Mouse (Mus musculus) c-Kit-positive CD71-positive TER-119-positive erythroid progenitor cells, embryonic 14.5 days (primary cell): ENCODE results near the gene Mrpl24.
"Not testable (repeated sequence)": the region's sequence is repeated elsewhere in the genome, so short reads cannot be mapped to it uniquely, and the experiment has no call there.

Experiments
- DNase-seq: peaks from one replicate; pipeline ENCODE4 v3.0.0-alpha.2; 2013; ENCODE audit warnings: low spot score

The Mrpl24 gene

DNA sequence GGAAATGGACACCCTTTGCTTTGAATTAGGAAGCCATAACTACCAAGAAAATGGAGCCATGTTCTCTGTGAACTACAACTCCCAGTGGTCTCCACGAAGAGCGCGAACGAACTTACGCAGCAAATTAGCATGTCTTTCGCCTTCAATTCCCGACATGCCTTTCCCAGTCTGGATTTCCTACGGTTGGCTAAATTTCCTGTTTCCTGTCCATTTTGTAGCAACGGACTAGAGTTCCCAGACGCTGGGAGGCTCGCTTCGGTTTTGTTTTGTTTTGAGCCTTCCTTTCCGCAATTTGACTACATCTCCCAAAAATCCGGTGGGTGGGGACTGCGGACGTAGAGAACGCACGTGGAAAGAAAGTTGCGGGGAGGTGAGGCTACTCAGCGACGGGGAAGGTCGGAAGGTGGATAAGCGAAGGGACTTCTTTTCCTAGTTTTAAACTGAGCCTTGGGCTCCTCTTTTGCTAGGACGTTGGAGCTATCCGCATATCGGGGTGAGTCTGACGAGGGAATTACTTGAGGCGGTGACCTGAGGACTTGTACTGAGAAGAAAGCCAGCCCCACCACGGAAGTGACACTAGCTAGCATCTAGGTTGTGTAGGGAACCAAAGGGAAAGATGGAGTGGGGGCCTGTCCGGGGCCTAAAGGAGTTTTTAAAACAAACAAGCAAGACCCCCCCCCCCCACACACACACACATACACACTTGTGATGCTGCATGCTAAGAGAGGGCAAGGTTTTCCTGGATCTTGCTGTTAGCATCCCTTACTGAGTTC lies at the start of gene Mrpl24:
Mrpl24 (plus strand) TSS at position 171 of the 773 bp plus-strand sequence.
- DNase-seq: peak; percentile 78

GRCm38 (mm10) chr3:87877730-87878129 lies 41.6 kb upstream of the Mrpl24 start:
- no peak for DNase-seq

DNA sequence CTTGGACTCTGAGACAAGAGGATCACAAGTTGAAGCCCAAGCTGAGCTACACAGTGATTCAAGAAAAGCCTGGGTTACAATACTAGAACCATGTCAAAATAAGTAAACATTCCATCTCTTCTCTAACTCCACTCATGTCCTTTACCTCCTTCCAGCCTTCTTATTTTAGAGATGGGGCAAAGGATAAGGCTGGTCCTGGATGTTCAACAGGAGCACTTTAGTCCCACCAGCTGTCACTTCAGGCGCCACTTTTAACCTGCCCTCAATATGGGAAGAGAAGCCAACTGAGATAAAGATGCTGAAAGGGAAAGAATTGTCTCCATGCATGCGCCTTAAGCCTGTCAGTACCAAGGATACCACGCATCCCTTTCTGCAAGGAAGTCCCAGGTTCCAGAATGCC lies 35.0 kb upstream of the Mrpl24 start:
- no peak for DNase-seq

GRCm38 (mm10) chr3:87884708-87885251 lies 34.5 kb upstream of the Mrpl24 start:
- DNase-seq: no peak

- DNase-seq: peak; percentile 96
Observed at GRCm38 (mm10) chr3:87885281-87886003, 33.9 kb upstream of the Mrpl24 start, which contains the start of gene Prcc. Gene Prcc (minus strand): TSS chr3:87885608.

GRCm38 (mm10) chr3:87886004-87886365 lies 33.3 kb upstream of the Mrpl24 start:
- no peak for DNase-seq

- DNase-seq: no peak
Observed at GRCm38 (mm10) chr3:87886416-87886815, 32.9 kb upstream of the Mrpl24 start.

- DNase-seq: not testable (repeated sequence)
Observed at GRCm38 (mm10) chr3:87887400-87887799, 31.9 kb upstream of the Mrpl24 start.

DNA sequence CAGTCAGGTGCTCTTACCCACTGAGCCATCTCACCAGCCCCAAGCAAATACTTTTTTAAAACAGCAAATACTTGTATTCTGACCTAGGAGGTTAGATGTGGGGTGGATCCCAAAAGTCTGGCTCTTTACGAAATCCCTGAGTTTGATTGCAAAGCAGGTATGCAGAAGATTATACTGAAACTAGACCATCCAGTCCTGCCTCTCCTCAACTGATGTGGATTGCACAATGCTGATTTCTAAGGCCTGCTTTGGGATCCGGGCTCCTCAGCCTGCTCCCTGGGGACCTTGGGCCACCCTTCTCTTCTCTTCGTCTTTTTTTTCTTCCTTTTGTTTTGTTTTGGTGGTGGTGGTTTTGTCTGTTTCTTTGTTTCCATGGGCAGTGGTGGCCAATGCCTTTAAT lies 27.8 kb upstream of the Mrpl24 start:
- no peak for DNase-seq

DNA sequence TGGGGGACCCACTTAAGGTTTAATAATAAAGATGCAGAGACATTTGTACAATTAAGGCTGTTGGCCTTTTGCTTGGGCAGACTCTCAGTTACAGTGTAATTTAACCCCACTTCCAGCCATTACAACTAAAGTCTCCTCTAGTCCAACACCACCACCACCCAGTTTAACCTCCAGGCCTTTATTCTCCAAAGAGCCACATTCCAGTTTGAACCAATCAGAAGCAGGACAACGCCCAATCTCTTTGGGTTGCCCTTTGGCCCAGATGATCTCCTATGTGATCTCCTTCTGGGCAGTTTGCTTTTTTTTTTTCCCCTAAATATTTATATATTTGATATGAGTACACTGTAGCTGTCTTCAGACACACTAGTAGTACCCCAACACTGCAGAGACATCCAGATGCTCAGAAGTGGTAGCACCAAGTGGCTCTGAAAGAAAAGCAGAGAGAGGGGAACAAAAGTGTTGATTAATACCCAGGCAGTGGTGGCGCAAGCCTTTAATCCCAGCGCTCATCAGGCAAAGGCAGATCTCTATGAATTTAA lies 25.9 kb upstream of the Mrpl24 start:
- DNase-seq: no peak

DNA sequence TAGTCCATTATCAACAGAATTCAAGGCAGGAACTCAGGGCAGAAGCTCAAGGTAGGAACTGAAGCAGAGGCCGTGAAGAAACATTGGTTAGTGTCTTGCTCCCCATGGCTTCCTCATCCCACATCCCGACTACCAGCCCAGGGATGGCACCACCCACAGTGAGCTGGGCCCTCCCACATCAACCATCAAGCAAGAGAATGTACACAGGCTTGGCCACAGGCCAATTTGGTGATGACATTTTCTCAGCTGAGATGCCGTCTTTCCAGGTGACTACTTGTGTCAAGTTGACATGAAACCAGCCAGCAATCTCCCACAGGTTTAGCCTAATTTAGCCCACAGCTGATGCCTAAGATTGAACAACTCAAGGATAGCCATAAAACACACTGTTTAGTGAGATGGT lies 20.0 kb upstream of the Mrpl24 start:
- no peak for DNase-seq

GRCm38 (mm10) chr3:87899776-87900175 lies 19.5 kb upstream of the Mrpl24 start:
- DNase-seq: no peak

DNA sequence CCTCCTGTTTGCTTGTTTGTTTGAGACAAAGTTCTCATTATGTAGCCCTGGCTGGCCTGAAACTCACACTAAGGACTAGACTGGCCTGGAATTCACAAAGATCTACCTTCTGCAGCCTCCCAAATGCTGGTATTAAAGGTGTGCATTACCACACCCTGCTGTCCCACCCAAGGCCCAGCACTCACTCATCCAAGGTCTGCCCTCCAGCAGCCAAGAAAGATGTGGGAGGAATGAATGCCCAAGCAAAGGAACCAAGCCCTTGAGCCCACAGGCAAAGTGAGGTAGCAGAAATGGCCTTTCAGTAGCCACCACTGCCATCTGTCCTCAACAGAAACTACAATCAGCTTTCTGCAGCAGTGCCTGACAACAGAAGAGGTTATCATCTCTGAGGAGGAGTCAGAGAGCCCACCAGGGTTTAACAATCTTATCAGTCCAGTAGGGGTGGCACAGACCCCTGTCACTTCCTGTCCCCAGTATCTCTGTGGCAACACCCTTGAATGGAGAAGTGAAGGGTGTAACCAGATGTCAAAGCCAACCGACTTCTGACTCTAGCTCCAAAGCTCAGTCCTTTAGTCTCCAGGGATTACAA lies 18.2 kb upstream of the Mrpl24 start:
- peak; percentile 86 for DNase-seq

- not testable (repeated sequence) for DNase-seq
Observed at GRCm38 (mm10) chr3:87901959-87902358, 17.3 kb upstream of the Mrpl24 start.

- no peak for DNase-seq
Observed at GRCm38 (mm10) chr3:87903821-87904220, 15.5 kb upstream of the Mrpl24 start.

- peak; percentile 94 for DNase-seq
Observed at GRCm38 (mm10) chr3:87905880-87906485, 13.3 kb upstream of the Mrpl24 start, which contains the start of gene Hdgf. Gene Hdgf (plus strand): TSS chr3:87906321.

GRCm38 (mm10) chr3:87906601-87906980 lies 12.7 kb upstream of the Mrpl24 start:
- no peak for DNase-seq

- DNase-seq: no peak
Observed at GRCm38 (mm10) chr3:87906981-87907857, 12.1 kb upstream of the Mrpl24 start.

DNA sequence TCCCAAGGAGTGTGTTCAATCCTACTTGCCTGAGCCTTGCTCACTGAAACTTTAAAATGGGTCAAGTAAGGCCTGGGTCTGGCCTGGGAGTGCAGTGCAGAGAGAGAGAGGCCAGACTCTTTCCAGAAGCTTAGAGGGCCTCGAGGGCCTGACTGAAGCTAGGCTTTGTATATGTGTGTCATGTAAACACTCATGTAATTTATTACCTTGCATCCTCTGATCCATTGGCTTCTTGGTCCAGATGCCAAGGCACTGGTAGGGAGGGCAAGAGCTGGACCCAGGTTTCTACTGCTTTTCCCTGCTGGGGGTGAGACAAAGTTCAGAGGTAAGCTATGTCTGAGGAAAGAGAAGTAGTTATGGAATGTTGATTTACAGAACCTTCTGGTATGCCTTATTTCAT lies 11.4 kb upstream of the Mrpl24 start:
- DNase-seq: no peak

GRCm38 (mm10) chr3:87909381-87909780 lies 9.9 kb upstream of the Mrpl24 start:
- no peak for DNase-seq

DNA sequence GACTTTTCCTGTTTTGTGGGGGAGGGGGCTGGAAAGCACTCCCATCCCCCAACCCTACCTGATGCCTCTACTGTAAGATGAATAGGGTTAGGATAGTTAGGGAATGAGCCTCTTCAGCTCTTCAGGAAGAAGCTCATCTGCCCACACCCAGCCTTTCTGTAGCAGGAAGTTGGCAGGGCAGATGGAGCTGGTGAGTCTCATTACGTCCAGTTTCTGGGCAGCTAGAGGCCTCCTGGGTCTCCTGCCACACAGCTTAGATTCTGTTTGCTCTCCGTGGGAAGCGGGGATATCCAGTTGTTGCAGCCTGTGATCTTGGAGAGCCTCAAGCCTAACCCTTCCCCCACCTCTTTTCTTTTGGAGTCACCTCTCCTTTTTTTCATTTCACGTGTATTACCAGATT lies 9.4 kb upstream of the Mrpl24 start:
- no peak for DNase-seq
